Mouse (Mus musculus): ENCODE results near the gene Kalrn. TPM values are rescaled to one million over a fixed set of nuclear protein-coding genes. Genes with fewer than 3 reads are reported as not detected.
A peak's percentile ranks its signal among the peaks of the same experiment; 100 is the strongest.

The Kalrn gene
- total and polyA plus RNA-seq, 2 experiments from 2014 or later: 23.6 to 148 TPM

DNA sequence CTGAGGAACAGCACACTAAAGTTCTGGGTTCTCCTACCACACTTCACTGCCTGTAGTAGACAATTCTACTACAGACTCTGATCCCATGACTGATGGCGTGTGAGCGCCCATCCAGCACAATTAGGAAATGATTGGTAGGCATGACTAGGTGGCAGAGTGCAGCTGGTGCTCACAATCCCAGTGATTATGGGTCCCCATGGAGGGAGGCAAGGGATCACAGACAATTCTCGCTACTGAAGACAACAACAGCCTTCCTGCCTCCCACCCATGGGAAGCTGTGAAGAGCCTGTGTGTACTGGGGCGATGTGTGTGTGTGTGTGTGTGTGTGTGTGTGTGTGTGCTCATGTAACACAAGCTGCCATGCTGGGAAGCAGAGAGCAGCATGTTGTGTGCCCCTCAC lies 190.3 kb downstream of the Kalrn start:
- DNase-seq: no peak
- Histone ChIP-seq H3K9me3 (ENCODE audit: low read length) (no peaks in the 10 kb centered on the region), H3K4me3 (ENCODE audit: low read depth, low read length) (no peak overlapping the region), H3K27ac (ENCODE audit: low read depth, low read length) (no peak overlapping the region), H3K9ac (no peak overlapping the region), H3K27me3 (ENCODE audit: insufficient read depth, low read length) (no peaks in the 10 kb centered on the region), H3K4me1 (ENCODE audit: insufficient read depth) (0 out of 2 replicates have a peak, but pooled peaks cover 4% of the 10 kb centered on the region), H3K36me3 (ENCODE audit: insufficient read depth) (no peaks in the 10 kb centered on the region), H3K4me2 (ENCODE audit: low read depth) (no peak overlapping the region)
- peak; percentile 49; the same call in 1 of the 2 replicates for ATAC-seq
- WGBS: 70% methylated on average over 4 of the region's 4 CpGs
- no peak for TF ChIP-seq CTCF (IDR thresholded peaks at IDR 0.05; ENCODE audit: low read depth)

DNA sequence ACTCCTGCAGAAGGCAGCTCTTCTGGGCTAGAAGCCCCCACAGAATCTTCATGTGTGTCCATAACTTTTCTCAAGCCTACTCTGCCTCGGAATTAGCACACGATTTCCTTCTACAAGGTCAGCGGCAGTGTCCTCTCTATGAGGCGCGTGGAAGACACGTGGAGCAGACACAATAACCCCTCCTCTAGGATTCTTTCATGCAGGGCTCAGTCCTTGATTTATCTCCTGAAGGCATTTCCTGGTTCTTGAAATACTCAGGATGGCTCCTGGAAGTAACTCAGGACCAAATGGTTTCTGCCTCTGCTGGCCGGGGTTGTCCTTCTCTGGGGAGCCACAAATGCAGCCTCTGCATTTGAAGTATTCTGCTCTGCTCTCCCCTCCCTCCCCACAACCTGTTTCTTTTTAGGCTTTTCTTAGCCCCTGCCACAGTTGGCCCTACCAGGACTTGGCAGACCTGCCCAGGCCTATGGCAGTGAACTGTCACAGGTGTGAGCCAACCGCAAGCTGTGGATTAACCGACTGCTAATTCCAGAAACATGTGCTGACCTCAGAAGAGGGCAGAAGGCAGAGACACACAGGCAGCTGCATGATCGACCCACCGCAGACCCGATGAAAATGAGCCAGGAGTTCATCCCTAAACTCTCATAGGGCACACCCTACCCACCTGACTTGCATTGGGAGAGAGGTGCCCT lies 197.0 kb downstream of the Kalrn start:
- Histone ChIP-seq H3K4me3 (ENCODE audit: low read depth, low read length) (no peak overlapping the region), H3K27ac (ENCODE audit: low read depth, low read length) (no peak overlapping the region), H3K9ac (no peak overlapping the region), H3K27me3 (ENCODE audit: insufficient read depth, low read length) (no peaks in the 10 kb centered on the region), H3K4me2 (ENCODE audit: low read depth) (no peak overlapping the region), H3K4me1 (ENCODE audit: insufficient read depth) (0 out of 2 replicates have a peak, but pooled peaks cover 4% of the 10 kb centered on the region), H3K9me3 (ENCODE audit: low read length) (no peaks in the 10 kb centered on the region), H3K36me3 (ENCODE audit: insufficient read depth) (no peaks in the 10 kb centered on the region)
- no peak for ATAC-seq
- no peak for DNase-seq
- WGBS: 81% methylated on average over 12 of the region's 12 CpGs
- no peak for TF ChIP-seq CTCF (IDR thresholded peaks at IDR 0.05; ENCODE audit: low read depth)

DNA sequence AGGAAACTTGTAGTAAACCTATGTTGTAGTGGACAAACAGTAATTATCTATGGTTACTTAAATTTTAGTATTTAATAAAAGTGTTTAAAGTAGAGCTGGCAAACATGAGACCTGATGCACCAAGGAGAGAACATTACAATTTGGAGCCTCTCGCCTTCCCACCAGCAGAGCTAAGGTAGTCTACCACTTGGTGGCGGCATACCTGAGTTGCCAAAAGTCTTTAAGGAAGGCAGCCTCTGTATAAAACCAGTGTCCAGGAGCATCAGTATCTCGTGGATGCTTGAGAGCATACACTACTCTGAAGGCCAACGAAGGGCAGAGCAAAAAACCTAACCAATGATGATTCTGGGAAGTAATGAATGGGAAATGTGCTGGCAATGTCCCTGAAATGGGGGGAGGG lies 199.8 kb downstream of the Kalrn start:
- 0 out of 2 replicates have a peak, but pooled peaks have one; percentile 9 for TF ChIP-seq CTCF (IDR thresholded peaks at IDR 0.05; ENCODE audit: low read depth)
- 63% methylated on average over 4 of the region's 4 CpGs for WGBS

DNA sequence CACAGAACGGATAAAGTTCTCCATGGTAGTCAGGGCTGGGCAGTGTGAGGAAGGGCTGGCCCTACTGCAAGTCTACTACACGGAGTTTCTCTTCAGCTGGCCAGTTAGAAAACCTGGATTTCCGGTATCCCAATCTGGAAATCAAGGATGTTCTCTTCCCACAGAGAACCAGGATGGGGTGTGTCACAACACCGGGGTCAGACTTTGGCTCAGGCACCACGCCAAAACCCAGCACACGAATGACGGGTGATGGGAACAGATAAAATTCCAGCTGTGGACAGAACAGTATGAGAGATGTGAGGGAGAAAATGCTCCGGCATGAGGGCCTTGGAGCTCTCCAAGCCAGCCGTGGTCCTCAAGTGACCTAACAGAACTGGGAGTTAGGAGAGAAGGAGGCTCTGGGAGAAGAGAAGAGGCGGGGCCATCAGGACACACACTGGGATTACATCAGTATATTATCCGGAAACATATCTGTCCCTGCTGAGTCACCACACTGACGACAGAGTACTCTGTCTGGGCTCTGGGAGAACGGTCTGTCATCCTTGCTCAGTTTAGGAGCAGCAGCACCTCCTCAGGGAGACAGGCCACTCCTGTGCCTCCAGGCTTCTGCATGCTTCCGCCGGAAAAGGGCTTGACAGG lies 201.1 kb downstream of the Kalrn start:
- TF ChIP-seq CTCF (IDR thresholded peaks at IDR 0.05; ENCODE audit: low read depth): no peak
- Histone ChIP-seq H3K27ac (ENCODE audit: low read depth, low read length) (no peak overlapping the region), H3K4me2 (ENCODE audit: low read depth) (no peak overlapping the region), H3K4me1 (ENCODE audit: insufficient read depth) (no peaks in the 10 kb centered on the region), H3K27me3 (ENCODE audit: insufficient read depth, low read length) (no peaks in the 10 kb centered on the region), H3K36me3 (ENCODE audit: insufficient read depth) (no peaks in the 10 kb centered on the region), H3K4me3 (ENCODE audit: low read depth, low read length) (no peak overlapping the region), H3K9me3 (ENCODE audit: low read length) (no peaks in the 10 kb centered on the region), H3K9ac (no peak overlapping the region)
- DNase-seq: no peak
- 81% methylated on average over 15 of the region's 15 CpGs for WGBS
- ATAC-seq: no peak

More for the DNA sequence above, 199.8 kb downstream of the Kalrn start:
- no peak for ATAC-seq
- H3K4me1 ChIP-seq (ENCODE audit: insufficient read depth): no peaks in the 10 kb centered on the region
- H3K4me3 ChIP-seq (ENCODE audit: low read depth, low read length): no peak overlapping the region
- H3K36me3 ChIP-seq (ENCODE audit: insufficient read depth): no peaks in the 10 kb centered on the region
- H3K27ac ChIP-seq (ENCODE audit: low read depth, low read length): no peak overlapping the region
- H3K27me3 ChIP-seq (ENCODE audit: insufficient read depth, low read length): no peaks in the 10 kb centered on the region
- DNase-seq: no peak
- no peaks in the 10 kb centered on the region for H3K9me3 ChIP-seq (ENCODE audit: low read length)
- no peak overlapping the region for H3K9ac ChIP-seq
- no peak overlapping the region for H3K4me2 ChIP-seq (ENCODE audit: low read depth)

DNA sequence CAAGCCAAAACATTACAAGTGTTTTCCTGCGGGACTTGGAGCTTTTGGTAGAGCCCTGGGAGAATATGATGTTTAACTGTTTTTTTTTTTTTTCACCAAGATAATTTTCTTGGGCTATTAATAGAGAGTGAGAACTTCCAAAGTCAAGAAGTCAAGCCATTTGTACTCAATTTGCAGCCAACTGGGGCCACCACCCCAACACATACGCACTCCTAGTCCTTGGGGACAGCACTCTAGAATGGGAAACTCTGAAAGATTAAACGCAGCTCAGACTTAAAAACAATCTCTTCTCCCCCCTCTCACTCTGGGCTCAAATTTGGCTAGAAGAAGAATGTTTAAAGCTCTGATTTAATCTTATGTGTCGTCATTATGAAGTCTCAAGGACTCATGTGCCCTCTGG lies 214.1 kb downstream of the Kalrn start:
- WGBS: 82% methylated on average over 4 of the region's 4 CpGs
- ATAC-seq (no peak), DNase-seq (no peak)
- no peak overlapping the region for H3K9ac ChIP-seq
- H3K27me3 ChIP-seq (ENCODE audit: insufficient read depth, low read length): no peaks in the 10 kb centered on the region
- TF ChIP-seq CTCF (IDR thresholded peaks at IDR 0.05; ENCODE audit: low read depth): no peak
- no peak overlapping the region for H3K4me3 ChIP-seq (ENCODE audit: low read depth, low read length)
- H3K4me1 ChIP-seq (ENCODE audit: insufficient read depth): no peaks in the 10 kb centered on the region
- no peak overlapping the region for H3K4me2 ChIP-seq (ENCODE audit: low read depth)
- no peaks in the 10 kb centered on the region for H3K9me3 ChIP-seq (ENCODE audit: low read length)
- peaks cover 13% of the 10 kb centered on the region for H3K36me3 ChIP-seq (ENCODE audit: insufficient read depth)
- no peak overlapping the region for H3K27ac ChIP-seq (ENCODE audit: low read depth, low read length)

DNA sequence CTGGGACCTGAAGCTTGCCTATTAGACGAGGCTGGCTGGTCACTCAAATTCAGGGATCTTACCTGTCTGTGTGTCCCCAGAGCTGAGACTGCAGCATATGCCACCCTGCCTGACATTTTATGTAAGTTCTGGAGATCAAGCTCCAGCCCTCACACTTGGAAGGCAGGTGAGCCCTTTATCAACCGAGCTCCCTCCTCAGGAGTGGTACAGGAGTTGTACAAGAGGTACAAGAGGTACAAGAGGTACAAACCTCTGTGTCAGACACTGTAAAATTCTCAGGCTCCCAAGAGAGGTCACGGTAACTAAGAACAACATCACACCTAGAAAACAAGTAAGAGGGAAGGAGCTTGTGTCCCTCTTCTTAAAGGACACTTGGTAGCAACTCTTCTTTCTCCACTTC lies 217.8 kb downstream of the Kalrn start:
- DNase-seq (no peak), ATAC-seq (no peak)
- no peak for TF ChIP-seq CTCF (IDR thresholded peaks at IDR 0.05; ENCODE audit: low read depth)
- Histone ChIP-seq H3K4me2 (ENCODE audit: low read depth) (no peak overlapping the region), H3K27ac (ENCODE audit: low read depth, low read length) (no peak overlapping the region), H3K4me1 (ENCODE audit: insufficient read depth) (no peaks in the 10 kb centered on the region), H3K36me3 (ENCODE audit: insufficient read depth) (peaks cover 11% of the 10 kb centered on the region), H3K9ac (no peak overlapping the region), H3K27me3 (ENCODE audit: insufficient read depth, low read length) (no peaks in the 10 kb centered on the region), H3K9me3 (ENCODE audit: low read length) (no peaks in the 10 kb centered on the region), H3K4me3 (ENCODE audit: low read depth, low read length) (no peak overlapping the region)
- WGBS: 89% methylated on average over 3 of the region's 3 CpGs

DNA sequence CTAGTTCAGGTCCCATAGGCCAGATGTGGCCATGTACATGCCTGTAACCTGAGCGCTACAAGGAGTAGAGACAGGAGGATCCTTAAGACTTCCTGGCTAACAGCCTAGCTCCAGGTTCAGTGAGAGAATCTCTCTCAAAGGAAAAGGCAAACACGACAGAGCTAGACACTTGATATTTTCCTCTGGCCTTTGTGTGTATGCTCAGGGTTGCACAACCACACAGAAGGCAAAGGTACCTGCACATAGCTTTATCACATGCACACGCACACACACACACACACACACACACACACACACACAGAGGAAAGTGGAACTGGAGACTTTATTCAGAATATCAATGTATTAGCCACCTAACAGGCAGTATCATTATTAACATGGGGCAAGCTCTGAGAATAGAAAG lies 219.3 kb downstream of the Kalrn start:
- no peak overlapping the region for H3K9ac ChIP-seq
- H3K4me2 ChIP-seq (ENCODE audit: low read depth): no peak overlapping the region
- no peak for ATAC-seq
- H3K27me3 ChIP-seq (ENCODE audit: insufficient read depth, low read length): no peaks in the 10 kb centered on the region
- no peak for DNase-seq
- TF ChIP-seq CTCF (IDR thresholded peaks at IDR 0.05; ENCODE audit: low read depth): no peak
- no peak overlapping the region for H3K4me3 ChIP-seq (ENCODE audit: low read depth, low read length)
- H3K9me3 ChIP-seq (ENCODE audit: low read length): no peaks in the 10 kb centered on the region
- peaks cover 9% of the 10 kb centered on the region for H3K36me3 ChIP-seq (ENCODE audit: insufficient read depth)
- 86% methylated on average over 3 of the region's 3 CpGs for WGBS
- H3K27ac ChIP-seq (ENCODE audit: low read depth, low read length): no peak overlapping the region
- H3K4me1 ChIP-seq (ENCODE audit: insufficient read depth): no peaks in the 10 kb centered on the region
